Mouse (Mus musculus) kidney, embryonic 16.5 days (tissue): ENCODE results near the gene Mrps18a. TPM values are rescaled to one million over a fixed set of nuclear protein-coding genes. Genes with fewer than 3 reads are reported as not detected.

Experiments
- ATAC-seq: fragments of 200-750 bp; cut with Nextera tagmentation; 2 replicates; pipeline ENCODE4 v1.8.0; 2017; ENCODE audit warnings: moderate TSS enrichment; ENCODE audit not compliant: low FRiP score, low TSS enrichment
- H3K27ac ChIP-seq: fragments of 300-500 bp; sonication (generic); 2 replicates; pipeline ENCODE4 v1.5.1; 2014; ENCODE audit warnings: low read length
- H3K27me3 ChIP-seq: fragments of 300-500 bp; sonication (generic); 2 replicates; pipeline ENCODE4 v1.6.1; 2014; ENCODE audit warnings: low read length, control low read depth, mixed read lengths; ENCODE audit not compliant: insufficient read depth
- H3K36me3 ChIP-seq: fragments of 300-500 bp; sonication (generic); 2 replicates; pipeline ENCODE4 v1.6.1; 2014; ENCODE audit warnings: low read length, control low read depth, mixed read lengths; ENCODE audit not compliant: insufficient read depth
- H3K4me1 ChIP-seq: fragments of 300-500 bp; sonication (generic); 2 replicates; pipeline ENCODE4 v1.6.1; 2014; ENCODE audit warnings: low read length, control low read depth, mixed read lengths; ENCODE audit not compliant: insufficient read depth
- H3K4me2 ChIP-seq: fragments of 300-500 bp; sonication (generic); replicated peaks from 2 replicates; pipeline ENCODE4 v1.6.1; 2014; ENCODE audit warnings: low read depth, low read length
- H3K4me3 ChIP-seq: fragments of 300-500 bp; sonication (generic); 2 replicates; pipeline ENCODE4 v1.5.1; 2014; ENCODE audit warnings: mild to moderate bottlenecking, low read length
- H3K9ac ChIP-seq: fragments of 300-500 bp; sonication (generic); replicated peaks from 2 replicates; pipeline ENCODE4 v1.6.1; 2014; ENCODE audit warnings: low read length
- H3K9me3 ChIP-seq: fragments of 300-500 bp; sonication (generic); 2 replicates; pipeline ENCODE4 v1.6.1; 2016; ENCODE audit warnings: low read length, control low read depth
- WGBS: fragments of 180-500 bp; shearing (Covaris S2); extraction: QIAGEN DNeasy Blood & Tissue Kit; methylation state at CpG from one replicate; pipeline ENCODE4 v1.1.7; 2014; 5-methylcytosine and 5-hydroxymethylcytosine counted together
- polyA plus RNA-seq: library from polyadenylated mRNA; unstranded; fragments of >200 nt; fragmentation: Nextera tagmentation; extraction: Ambion mirVana; gene quantifications from 2 replicates; pipeline ENCODE4 v1.2.1, GENCODE M21; 2015

The Mrps18a gene
- polyA plus RNA-seq, 1 experiment from 2014 or later = 162 TPM

GRCm38 (mm10) chr17:46160090-46160662 is 49.4 kb downstream of the Mrps18a start:
- peaks cover 26% of the 10 kb centered on the region for H3K4me1 ChIP-seq
- whole genome bisulfite sequencing = 0% methylated on average over 16 of the region's 16 CpGs
- peak overlapping the region; percentile 89 for H3K27ac ChIP-seq
- peak overlapping the region; percentile 73 for H3K9ac ChIP-seq
- no peaks in the 10 kb centered on the region for H3K9me3 ChIP-seq
- peak; percentile 80 for ATAC-seq
- H3K27me3 ChIP-seq = no peaks in the 10 kb centered on the region
- peak overlapping the region; percentile 77 for H3K4me2 ChIP-seq
- H3K4me3 ChIP-seq = peak overlapping the region; percentile 78
- peaks cover 15% of the 10 kb centered on the region for H3K36me3 ChIP-seq

- Histone ChIP-seq H3K27ac (peak within 1 kb of the TSS; percentile 89), H3K4me2 (peak within 1 kb of the TSS; percentile 77), H3K36me3 (peaks cover 20% of the 10 kb centered on the region), H3K9ac (peak within 1 kb of the TSS; percentile 85), H3K27me3 (no peaks in the 10 kb centered on the region), H3K4me1 (peaks cover 26% of the 10 kb centered on the region), H3K4me3 (peak within 1 kb of the TSS; percentile 78), H3K9me3 (no peaks in the 10 kb centered on the region)
- under 1% methylated on average over 19 of the region's 23 CpGs for WGBS
- peak; percentile 94 for ATAC-seq
Observed at GRCm38 (mm10) chr17:46160686-46161085, 49.9 kb downstream of the Mrps18a start, which contains the start of gene Gtpbp2. Gtpbp2 (plus strand) TSS chr17:46161032.

- Histone ChIP-seq H3K27me3 (no peaks in the 10 kb centered on the region), H3K36me3 (peaks cover 25% of the 10 kb centered on the region), H3K4me2 (peak overlapping the region; percentile 75), H3K4me1 (peaks cover 26% of the 10 kb centered on the region), H3K9ac (peak overlapping the region; percentile 85), H3K9me3 (no peaks in the 10 kb centered on the region), H3K27ac (peak overlapping the region; percentile 83), H3K4me3 (peak overlapping the region; percentile 78)
- WGBS = under 1% methylated on average over 19 of the region's 19 CpGs
- ATAC-seq = peak; percentile 8; the same call in 1 of the 2 replicates
Observed at GRCm38 (mm10) chr17:46161179-46161578, 50.4 kb downstream of the Mrps18a start.

GRCm38 (mm10) chr17:46161710-46162109 is 50.9 kb downstream of the Mrps18a start:
- Histone ChIP-seq H3K4me3 (peak overlapping the region; percentile 78), H3K4me1 (peaks cover 26% of the 10 kb centered on the region), H3K36me3 (peaks cover 31% of the 10 kb centered on the region), H3K9me3 (no peaks in the 10 kb centered on the region), H3K9ac (peak overlapping the region; percentile 85), H3K27ac (peak overlapping the region; percentile 83), H3K27me3 (no peaks in the 10 kb centered on the region), H3K4me2 (peak overlapping the region; percentile 75)
- no peak for ATAC-seq
- 42% methylated on average over 9 of the region's 9 CpGs for WGBS

GRCm38 (mm10) chr17:46162551-46162950 is 51.8 kb downstream of the Mrps18a start:
- peaks cover 26% of the 10 kb centered on the region for H3K4me1 ChIP-seq
- no peak for ATAC-seq
- H3K4me3 ChIP-seq = no peak overlapping the region
- 78% methylated on average over 7 of the region's 7 CpGs for WGBS
- no peaks in the 10 kb centered on the region for H3K9me3 ChIP-seq
- H3K27me3 ChIP-seq = no peaks in the 10 kb centered on the region
- peak overlapping the region; percentile 75; the same call in 1 of the 2 replicates for H3K4me2 ChIP-seq
- peak overlapping the region; percentile 36; the same call in 1 of the 2 replicates for H3K27ac ChIP-seq
- no peak overlapping the region for H3K9ac ChIP-seq
- peaks cover 39% of the 10 kb centered on the region for H3K36me3 ChIP-seq

GRCm38 (mm10) chr17:46162951-46163421 is 52.2 kb downstream of the Mrps18a start:
- Histone ChIP-seq H3K9ac (no peak overlapping the region), H3K4me3 (no peak overlapping the region)
- no peak for ATAC-seq

GRCm38 (mm10) chr17:46164301-46164700 is 53.5 kb downstream of the Mrps18a start:
- Histone ChIP-seq H3K4me1 (peaks cover 26% of the 10 kb centered on the region), H3K27me3 (no peaks in the 10 kb centered on the region), H3K27ac (no peak overlapping the region), H3K4me2 (no peak overlapping the region), H3K9me3 (no peaks in the 10 kb centered on the region), H3K4me3 (no peak overlapping the region), H3K36me3 (peaks cover 55% of the 10 kb centered on the region), H3K9ac (no peak overlapping the region)
- no peak for ATAC-seq
- 93% methylated on average over 8 of the region's 8 CpGs for WGBS

More at GRCm38 (mm10) chr17:46162951-46163421, 52.2 kb downstream of the Mrps18a start:
- 70% methylated on average over 9 of the region's 9 CpGs for WGBS
- Histone ChIP-seq H3K27me3 (no peaks in the 10 kb centered on the region), H3K9me3 (no peaks in the 10 kb centered on the region), H3K4me2 (peak overlapping the region; percentile 75), H3K27ac (peak overlapping the region; percentile 36), H3K4me1 (peaks cover 26% of the 10 kb centered on the region), H3K36me3 (peaks cover 43% of the 10 kb centered on the region)

GRCm38 (mm10) chr17:46164791-46165190 is 54.0 kb downstream of the Mrps18a start:
- H3K9ac ChIP-seq = no peak overlapping the region
- 94% methylated on average over 10 of the region's 10 CpGs for WGBS
- no peak overlapping the region for H3K4me3 ChIP-seq
- ATAC-seq = no peak
- peaks cover 60% of the 10 kb centered on the region for H3K36me3 ChIP-seq
- no peak overlapping the region for H3K4me2 ChIP-seq
- no peak overlapping the region for H3K27ac ChIP-seq
- peaks cover 21% of the 10 kb centered on the region for H3K4me1 ChIP-seq
- no peaks in the 10 kb centered on the region for H3K27me3 ChIP-seq
- H3K9me3 ChIP-seq = no peaks in the 10 kb centered on the region

- H3K4me3 ChIP-seq = no peak overlapping the region
- peaks cover 65% of the 10 kb centered on the region for H3K36me3 ChIP-seq
- 86% methylated on average over 12 of the region's 12 CpGs for WGBS
- H3K27ac ChIP-seq = no peak overlapping the region
- ATAC-seq = no peak
- H3K4me2 ChIP-seq = no peak overlapping the region
- H3K9me3 ChIP-seq = no peaks in the 10 kb centered on the region
- peaks cover 19% of the 10 kb centered on the region for H3K4me1 ChIP-seq
- no peaks in the 10 kb centered on the region for H3K27me3 ChIP-seq
- no peak overlapping the region for H3K9ac ChIP-seq
Observed at GRCm38 (mm10) chr17:46165460-46165859, 54.7 kb downstream of the Mrps18a start.

- 78% methylated on average over 5 of the region's 5 CpGs for WGBS
- Histone ChIP-seq H3K4me2 (no peak overlapping the region), H3K9me3 (no peaks in the 10 kb centered on the region)
Observed at GRCm38 (mm10) chr17:46166270-46166669, 55.5 kb downstream of the Mrps18a start.

More at GRCm38 (mm10) chr17:46166270-46166669, 55.5 kb downstream of the Mrps18a start:
- ATAC-seq = no peak
- Histone ChIP-seq H3K36me3 (peaks cover 66% of the 10 kb centered on the region), H3K9ac (no peak overlapping the region), H3K27me3 (no peaks in the 10 kb centered on the region), H3K4me1 (peaks cover 19% of the 10 kb centered on the region), H3K4me3 (no peak overlapping the region), H3K27ac (no peak overlapping the region)
